Mouse (Mus musculus) megakaryocyte, embryonic 14.5 days (primary cell): ENCODE measurements around the gene Ubqln4. TPM values are rescaled to one million over a fixed set of nuclear protein-coding genes. Genes with fewer than 3 reads are reported as not detected.
A peak's percentile ranks its signal among the peaks of the same experiment; 100 is the strongest.
"Not testable (repeated sequence)": the region's sequence is repeated elsewhere in the genome, so short reads cannot be mapped to it uniquely, and the experiment has no call there.

Source experiments
- H3K27me3 ChIP-seq: replicated peaks from 2 replicates; pipeline ENCODE3; 2012; ENCODE audit warnings: inconsistent platforms
- H3K36me3 ChIP-seq: replicated peaks from 2 replicates; pipeline ENCODE3; 2012; ENCODE audit warnings: low read length, inconsistent platforms, mixed read lengths
- H3K4me1 ChIP-seq: 2 replicates; pipeline ENCODE4 v1.6.1; 2012; ENCODE audit warnings: inconsistent platforms
- H3K4me3 ChIP-seq: replicated peaks from 2 replicates; pipeline ENCODE3; 2012; ENCODE audit warnings: moderate library complexity, mild to moderate bottlenecking, inconsistent platforms
- H3K9me3 ChIP-seq: 2 replicates; pipeline ENCODE4 v1.6.1; 2012; ENCODE audit warnings: inconsistent platforms
- FLI1 ChIP-seq: IDR thresholded peaks from 2 replicates; pipeline ENCODE4 v1.6.1; 2012; ENCODE audit warnings: low read length, inconsistent platforms, mixed read lengths
- GATA1 ChIP-seq: IDR thresholded peaks from 3 replicates; pipeline ENCODE4 v1.6.1; 2012; ENCODE audit warnings: mixed read lengths, low read length, inconsistent platforms, borderline replicate concordance
- polyA plus RNA-seq: library from polyadenylated mRNA; stranded (reverse); fragments of >175 nt; gene quantifications from 2 replicates; pipeline ENCODE4 v1.2.3, GENCODE M21; 2012; ENCODE audit warnings: low replicate concordance; ENCODE audit not compliant: insufficient read depth

Ubqln4 gene
- polyA plus RNA-seq, 1 experiment: 26.1 TPM

GRCm38 (mm10) chr3:88578498-88579424, 25.2 kb downstream of the Ubqln4 start:
- Histone ChIP-seq H3K4me3 (peak overlapping the region; percentile 94), H3K36me3 (peaks cover 27% of the 10 kb centered on the region), H3K4me1 (peaks cover 40% of the 10 kb centered on the region), H3K9me3 (no peaks in the 10 kb centered on the region), H3K27me3 (no peaks in the 10 kb centered on the region)
- TF ChIP-seq GATA1 (no peak), FLI1 (no peak)

GRCm38 (mm10) chr3:88579454-88580117, 26.0 kb downstream of the Ubqln4 start:
- TF ChIP-seq GATA1 (no peak), FLI1 (peak; percentile 95)
- peaks cover 32% of the 10 kb centered on the region for H3K36me3 ChIP-seq
- no peaks in the 10 kb centered on the region for H3K27me3 ChIP-seq
- H3K4me1 ChIP-seq: peaks cover 38% of the 10 kb centered on the region
- H3K9me3 ChIP-seq: no peaks in the 10 kb centered on the region
- H3K4me3 ChIP-seq: peak overlapping the region; percentile 94

- Histone ChIP-seq H3K9me3 (no peaks in the 10 kb centered on the region), H3K36me3 (peaks cover 70% of the 10 kb centered on the region), H3K4me3 (no peak overlapping the region), H3K4me1 (peaks cover 12% of the 10 kb centered on the region), H3K27me3 (no peaks in the 10 kb centered on the region)
- TF ChIP-seq GATA1 (no peak), FLI1 (no peak)
Observed at GRCm38 (mm10) chr3:88585769-88586168, 32.2 kb downstream of the Ubqln4 start.

GRCm38 (mm10) chr3:88586640-88587039, 33.1 kb downstream of the Ubqln4 start:
- no peak for TF ChIP-seq FLI1
- no peak for TF ChIP-seq GATA1
- H3K4me3 ChIP-seq: no peak overlapping the region
- H3K9me3 ChIP-seq: no peaks in the 10 kb centered on the region
- peaks cover 70% of the 10 kb centered on the region for H3K36me3 ChIP-seq
- H3K27me3 ChIP-seq: no peaks in the 10 kb centered on the region
- peaks cover 12% of the 10 kb centered on the region for H3K4me1 ChIP-seq

- H3K36me3 ChIP-seq: peaks cover 44% of the 10 kb centered on the region
- no peaks in the 10 kb centered on the region for H3K9me3 ChIP-seq
- TF ChIP-seq GATA1 (no peak), FLI1 (no peak)
- H3K4me3 ChIP-seq: no peak overlapping the region
- peaks cover 39% of the 10 kb centered on the region for H3K4me1 ChIP-seq
- no peaks in the 10 kb centered on the region for H3K27me3 ChIP-seq
Observed at GRCm38 (mm10) chr3:88590246-88590645, 36.7 kb downstream of the Ubqln4 start.

- TF ChIP-seq FLI1 (no peak), GATA1 (no peak)
- Histone ChIP-seq H3K9me3 (no peaks in the 10 kb centered on the region), H3K36me3 (peaks cover 36% of the 10 kb centered on the region), H3K27me3 (no peaks in the 10 kb centered on the region), H3K4me3 (no peak overlapping the region), H3K4me1 (peaks cover 41% of the 10 kb centered on the region)
Observed at GRCm38 (mm10) chr3:88591044-88591443, 37.5 kb downstream of the Ubqln4 start.

- Histone ChIP-seq H3K36me3 (peaks cover 25% of the 10 kb centered on the region), H3K4me3 (peak overlapping the region; percentile 86), H3K27me3 (no peaks in the 10 kb centered on the region), H3K9me3 (no peaks in the 10 kb centered on the region), H3K4me1 (peaks cover 45% of the 10 kb centered on the region)
- no peak for TF ChIP-seq FLI1
Observed at GRCm38 (mm10) chr3:88591950-88592731, 38.6 kb downstream of the Ubqln4 start.

GRCm38 (mm10) chr3:88592942-88593576, 39.5 kb downstream of the Ubqln4 start:
- TF ChIP-seq FLI1 (no peak), GATA1 (no peak)
- H3K27me3 ChIP-seq: no peaks in the 10 kb centered on the region
- peak overlapping the region; percentile 86 for H3K4me3 ChIP-seq
- peaks cover 16% of the 10 kb centered on the region for H3K36me3 ChIP-seq
- no peaks in the 10 kb centered on the region for H3K9me3 ChIP-seq
- H3K4me1 ChIP-seq: peaks cover 45% of the 10 kb centered on the region

- Histone ChIP-seq H3K27me3 (no peaks in the 10 kb centered on the region), H3K4me1 (peaks cover 45% of the 10 kb centered on the region), H3K4me3 (no peak overlapping the region), H3K36me3 (peaks cover 7% of the 10 kb centered on the region), H3K9me3 (no peaks in the 10 kb centered on the region)
- TF ChIP-seq GATA1 (no peak), FLI1 (no peak)
Observed at GRCm38 (mm10) chr3:88593893-88594580, 40.5 kb downstream of the Ubqln4 start.

- H3K9me3 ChIP-seq: not testable (repeated sequence)
Observed at GRCm38 (mm10) chr3:88596547-88596946, 43.0 kb downstream of the Ubqln4 start.

More at GRCm38 (mm10) chr3:88596547-88596946, 43.0 kb downstream of the Ubqln4 start:
- H3K36me3 ChIP-seq, H3K4me3 ChIP-seq, H3K27me3 ChIP-seq: not testable (repeated sequence)
- peaks cover 41% of the 10 kb centered on the region for H3K4me1 ChIP-seq
